Mouse (Mus musculus) telencephalon, adult 2 months (tissue): ENCODE measurements around the gene Ptpro.

Source experiments
- DNase-seq: peaks from one replicate; pipeline ENCODE4 v3.0.0-alpha.2; 2011; ENCODE audit warnings: low read depth, low spot score

Gene Ptpro

GRCm38 (mm10) chr6:137252194-137252886 is at the start of gene Ptpro:
Ptpro (plus strand) TSS chr6:137252319.
- no peak for DNase-seq

- DNase-seq, result no peak
These were observed 49.5 kb upstream of the Ptpro start for GRCm38 (mm10) chr6:137202661-137203060.

GRCm38 (mm10) chr6:137205662-137206400 is 46.3 kb upstream of the Ptpro start:
- DNase-seq, result no peak

GRCm38 (mm10) chr6:137207126-137207525 is 45.0 kb upstream of the Ptpro start:
- DNase-seq, result no peak

- no peak for DNase-seq
These were observed 42.1 kb upstream of the Ptpro start for GRCm38 (mm10) chr6:137209992-137210391.

GRCm38 (mm10) chr6:137210991-137211390 is 41.1 kb upstream of the Ptpro start:
- no peak for DNase-seq

- no peak for DNase-seq
These were observed 40.7 kb upstream of the Ptpro start for GRCm38 (mm10) chr6:137211441-137211840.

- DNase-seq, result no peak
These were observed 34.2 kb upstream of the Ptpro start for GRCm38 (mm10) chr6:137217841-137218463.

GRCm38 (mm10) chr6:137252887-137253242 is 746 bp downstream of the Ptpro start:
- no peak for DNase-seq

- DNase-seq, result no peak
These were observed 1.3 kb downstream of the Ptpro start for GRCm38 (mm10) chr6:137253415-137253814.

GRCm38 (mm10) chr6:137261033-137261432 is 8.9 kb downstream of the Ptpro start:
- DNase-seq, result no peak

- DNase-seq, result no peak
These were observed 10.0 kb downstream of the Ptpro start for GRCm38 (mm10) chr6:137262087-137262486.

- DNase-seq, result no peak
These were observed 15.9 kb downstream of the Ptpro start for GRCm38 (mm10) chr6:137268019-137268418.

GRCm38 (mm10) chr6:137268592-137268991 is 16.5 kb downstream of the Ptpro start:
- no peak for DNase-seq

- no peak for DNase-seq
These were observed 20.4 kb downstream of the Ptpro start for GRCm38 (mm10) chr6:137272513-137272912.

GRCm38 (mm10) chr6:137277587-137277994 is 25.5 kb downstream of the Ptpro start:
- no peak for DNase-seq

- no peak for DNase-seq
These were observed 27.5 kb downstream of the Ptpro start for GRCm38 (mm10) chr6:137279576-137279975.

- no peak for DNase-seq
These were observed 29.5 kb downstream of the Ptpro start for GRCm38 (mm10) chr6:137281541-137282049.

GRCm38 (mm10) chr6:137282050-137282449 is 29.9 kb downstream of the Ptpro start:
- no peak for DNase-seq

- DNase-seq, result no peak
These were observed 34.3 kb downstream of the Ptpro start for GRCm38 (mm10) chr6:137286376-137286775.

GRCm38 (mm10) chr6:137287788-137288187 is 35.7 kb downstream of the Ptpro start:
- no peak for DNase-seq

GRCm38 (mm10) chr6:137288264-137288663 is 36.1 kb downstream of the Ptpro start:
- DNase-seq, result no peak
